Mouse (Mus musculus): ENCODE data around the gene Pigo.

The Pigo gene

GRCm38 (mm10) chr4:43025084-43025960 lies at the start of gene Pigo:
TSS of gene Pigo (minus strand) at chr4:43025819.
- peak; percentile 89 for DNase-seq (ENCODE audit: low spot score)

DNA sequence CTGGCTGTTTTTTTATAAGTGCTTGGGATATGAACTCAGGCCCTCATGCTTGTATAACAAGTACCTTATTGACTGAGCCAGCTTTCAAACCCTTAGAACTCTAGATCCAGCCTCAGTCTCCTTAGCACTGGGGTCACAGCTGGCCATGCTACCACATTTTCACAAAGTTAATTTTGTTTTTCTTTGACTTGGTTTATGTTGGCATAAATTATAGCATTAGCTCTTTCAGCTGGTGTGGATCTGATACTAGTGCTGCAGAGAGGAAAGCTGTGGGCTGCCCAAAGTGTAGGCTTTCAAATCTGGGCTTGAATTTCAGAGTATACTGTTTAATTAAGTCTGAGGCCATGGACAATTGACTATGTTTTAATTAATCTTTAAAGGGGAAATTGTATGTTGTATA lies 49.3 kb upstream of the Pigo start:
- DNase-seq (ENCODE audit: low spot score) = no peak

- no peak for DNase-seq (ENCODE audit: low spot score)
Measured at GRCm38 (mm10) chr4:43065471-43065870, 39.9 kb upstream of the Pigo start.

DNA sequence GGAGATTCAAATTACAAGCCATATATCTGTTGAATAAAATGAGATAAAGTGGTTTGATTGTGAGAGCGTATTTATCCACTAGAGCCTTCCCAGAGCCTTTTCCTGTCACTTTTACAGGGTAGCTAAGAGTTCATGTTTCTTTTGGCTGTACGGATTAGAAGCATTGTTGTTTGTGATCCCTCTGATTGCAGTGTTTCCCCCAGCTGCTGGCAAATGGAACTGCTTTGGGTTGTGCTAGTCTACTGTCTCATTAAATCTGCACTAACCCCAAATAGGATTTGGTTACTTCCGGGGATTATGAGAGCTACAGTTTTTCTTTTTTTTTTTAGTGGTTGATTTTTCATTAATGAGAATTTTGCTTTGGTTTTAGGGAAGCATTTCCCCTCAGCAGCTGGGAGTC lies 34.7 kb upstream of the Pigo start:
- no peak for DNase-seq (ENCODE audit: low spot score)

- no peak for DNase-seq (ENCODE audit: low spot score)
Measured at GRCm38 (mm10) chr4:43059697-43060096, 34.1 kb upstream of the Pigo start.

DNA sequence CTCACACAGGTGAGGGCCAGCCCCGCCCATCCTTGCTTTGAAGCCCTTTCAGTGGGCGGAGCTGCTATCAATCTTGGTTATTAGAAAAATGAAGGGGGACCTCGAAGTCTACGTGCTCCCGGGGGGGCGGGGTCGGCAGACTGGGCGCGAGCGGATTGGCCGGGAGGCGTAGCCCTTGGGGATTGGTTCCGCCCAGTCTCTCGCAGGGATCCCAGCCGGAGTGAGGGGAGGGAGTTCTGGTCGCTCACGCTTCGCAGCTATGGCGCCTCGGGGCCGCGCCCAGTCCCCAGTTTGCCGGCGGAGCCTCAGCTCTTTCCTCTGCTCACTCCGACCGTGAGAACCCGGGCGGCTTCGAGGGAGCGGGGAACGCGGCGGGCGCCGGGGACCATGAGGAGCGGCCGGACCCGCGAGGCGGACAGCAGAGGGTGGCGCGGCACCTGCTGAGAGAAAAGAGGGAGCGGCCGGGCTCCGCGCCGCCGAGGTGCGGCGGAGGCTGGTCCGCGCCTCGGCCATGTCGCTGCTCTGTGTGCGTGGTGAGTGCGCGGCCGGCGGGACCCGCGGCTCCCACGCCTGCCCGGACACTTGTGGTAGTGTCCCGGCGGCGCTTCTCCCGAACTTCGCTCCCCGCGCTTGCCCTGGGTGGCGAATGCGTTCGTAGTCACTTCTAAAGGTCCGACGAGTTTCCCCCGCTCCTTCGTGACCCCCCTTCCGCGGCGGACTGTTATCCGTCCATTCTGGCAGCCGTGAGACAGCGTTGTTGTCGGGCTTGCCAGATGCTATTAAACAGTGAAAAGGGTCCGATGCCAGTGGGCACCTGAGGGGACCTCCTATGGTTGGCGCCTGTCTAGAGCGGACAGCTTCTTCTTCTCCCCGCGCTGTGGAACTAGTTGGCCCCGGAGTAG lies 33.4 kb upstream of the Pigo start, which contains the start of gene Unc13b:
Unc13b (plus strand) TSS at position 201 of the 902 bp plus-strand sequence.
- peak; percentile 70 for DNase-seq (ENCODE audit: low spot score)

- no peak for DNase-seq (ENCODE audit: low spot score)
Measured at GRCm38 (mm10) chr4:43058392-43058752, 32.8 kb upstream of the Pigo start.

DNA sequence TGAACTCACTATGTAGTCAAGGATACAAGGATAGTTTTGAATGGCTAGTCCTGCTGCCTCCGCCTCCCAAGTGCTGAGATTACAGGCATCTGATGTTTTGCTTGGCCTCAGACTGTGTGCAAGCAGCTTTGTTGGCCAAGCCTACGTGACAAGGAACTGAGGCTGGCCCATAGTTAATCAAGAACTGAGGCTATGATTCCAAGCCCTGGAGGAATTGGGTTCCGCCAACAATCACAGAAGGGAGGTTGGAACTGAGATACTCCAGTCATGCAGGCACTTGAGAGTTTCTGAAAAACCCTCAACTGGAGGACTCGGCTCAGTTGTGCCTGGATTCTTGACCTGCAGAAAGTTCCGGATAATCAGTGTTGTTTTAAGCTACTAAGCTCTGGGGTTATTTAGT lies 32.0 kb upstream of the Pigo start:
- DNase-seq (ENCODE audit: low spot score) = no peak

GRCm38 (mm10) chr4:43052627-43053026 lies 27.0 kb upstream of the Pigo start:
- DNase-seq (ENCODE audit: low spot score) = no peak

DNA sequence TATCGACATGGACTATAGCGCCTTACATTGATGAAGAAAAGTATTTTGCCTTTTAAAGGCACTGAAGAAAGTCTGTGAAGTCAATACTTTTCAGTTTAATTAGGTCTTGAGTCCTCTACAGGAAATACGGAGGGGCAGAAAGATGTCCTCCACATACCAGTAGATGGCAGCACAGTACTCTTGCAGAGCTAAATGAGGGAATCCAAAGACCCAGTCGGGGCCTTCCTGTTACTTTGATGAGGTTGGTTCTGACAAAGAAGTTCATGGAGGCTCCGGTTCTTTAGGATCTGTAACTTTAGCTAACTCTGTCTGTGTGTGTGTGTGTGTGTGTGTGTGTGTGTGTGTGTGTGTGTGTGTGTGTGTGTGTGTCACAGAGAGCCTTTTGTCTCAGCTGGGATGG lies 21.6 kb upstream of the Pigo start:
- no peak for DNase-seq (ENCODE audit: low spot score)

- DNase-seq (ENCODE audit: low spot score) = no peak
Measured at GRCm38 (mm10) chr4:43046607-43047006, 21.0 kb upstream of the Pigo start.

GRCm38 (mm10) chr4:43045659-43046302 lies 20.2 kb upstream of the Pigo start, which contains the start of gene Fam214b:
TSS of gene Fam214b (minus strand) at chr4:43046220.
- peak; percentile 93 for DNase-seq (ENCODE audit: low spot score)

DNA sequence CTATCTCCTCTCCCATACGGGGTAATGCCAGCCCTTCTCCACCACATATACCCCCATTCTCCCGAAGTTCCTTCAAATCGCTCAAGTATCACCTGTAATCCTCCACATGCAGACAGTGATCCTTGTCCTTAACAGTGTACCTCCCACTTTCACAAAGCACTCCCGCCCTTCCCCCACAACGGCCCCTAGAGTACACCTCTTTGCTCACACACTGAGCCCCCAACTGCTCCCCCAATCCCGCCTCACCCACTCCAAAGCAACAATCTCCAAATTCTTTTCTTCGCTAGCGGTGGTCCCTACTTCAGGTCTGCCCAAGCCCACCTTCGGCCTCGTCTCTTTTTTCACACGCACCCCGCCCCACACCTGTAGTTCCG lies 19.7 kb upstream of the Pigo start:
- no peak for DNase-seq (ENCODE audit: low spot score)

DNA sequence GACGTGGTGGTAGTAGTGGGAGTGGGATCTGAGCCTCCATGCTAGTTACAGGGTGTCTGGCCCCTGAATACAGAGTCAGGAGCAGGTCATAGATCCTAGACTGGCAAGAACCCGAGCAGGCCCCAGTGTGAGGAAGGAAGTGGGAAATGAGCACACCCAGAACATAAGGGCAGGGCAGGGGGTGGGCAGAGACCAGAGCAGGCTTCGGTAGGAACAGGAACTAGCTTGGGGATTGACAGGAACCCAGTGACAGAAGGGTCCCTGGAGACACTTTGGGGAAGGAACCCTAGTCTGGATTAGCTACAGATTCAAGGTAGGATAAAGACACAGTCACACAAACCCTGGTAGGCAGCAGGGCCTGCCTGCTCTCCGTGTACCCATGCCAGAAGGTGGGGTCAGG lies 19.1 kb upstream of the Pigo start:
- DNase-seq (ENCODE audit: low spot score) = no peak

DNA sequence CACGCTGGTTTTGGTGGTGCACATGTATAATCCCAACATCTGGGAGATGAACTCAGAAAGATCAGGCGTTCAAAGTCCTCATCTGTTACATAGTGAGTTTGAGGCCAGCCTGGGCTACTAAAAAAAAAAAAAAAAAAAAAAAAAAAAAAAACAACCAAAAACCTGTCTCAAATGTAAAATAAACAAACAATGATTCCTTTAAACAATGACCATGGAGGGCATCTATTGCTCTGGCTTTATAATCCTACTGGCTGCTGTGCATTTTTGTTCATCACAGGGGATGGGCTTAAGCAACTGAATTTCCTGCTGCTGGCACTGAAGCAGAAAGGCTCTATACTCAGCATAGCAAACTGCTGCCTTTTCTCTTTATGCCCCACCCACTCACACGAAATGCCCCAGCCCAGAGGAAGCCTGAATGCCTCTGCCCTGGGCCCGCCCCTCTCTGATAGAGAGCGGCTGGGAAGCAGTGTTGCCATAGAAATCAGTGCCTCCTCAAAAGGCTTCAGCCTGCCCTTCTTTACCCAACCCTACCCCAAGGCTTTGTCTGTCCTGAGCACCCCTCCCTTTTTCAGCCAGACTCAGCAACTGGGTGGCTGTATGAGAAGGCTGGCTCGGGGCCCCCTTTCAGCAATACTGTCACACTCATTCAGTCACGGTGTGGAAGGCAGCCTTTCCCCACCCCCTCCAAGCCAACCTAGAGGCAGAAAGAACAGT lies 18.2 kb upstream of the Pigo start:
- DNase-seq (ENCODE audit: low spot score) = no peak

DNA sequence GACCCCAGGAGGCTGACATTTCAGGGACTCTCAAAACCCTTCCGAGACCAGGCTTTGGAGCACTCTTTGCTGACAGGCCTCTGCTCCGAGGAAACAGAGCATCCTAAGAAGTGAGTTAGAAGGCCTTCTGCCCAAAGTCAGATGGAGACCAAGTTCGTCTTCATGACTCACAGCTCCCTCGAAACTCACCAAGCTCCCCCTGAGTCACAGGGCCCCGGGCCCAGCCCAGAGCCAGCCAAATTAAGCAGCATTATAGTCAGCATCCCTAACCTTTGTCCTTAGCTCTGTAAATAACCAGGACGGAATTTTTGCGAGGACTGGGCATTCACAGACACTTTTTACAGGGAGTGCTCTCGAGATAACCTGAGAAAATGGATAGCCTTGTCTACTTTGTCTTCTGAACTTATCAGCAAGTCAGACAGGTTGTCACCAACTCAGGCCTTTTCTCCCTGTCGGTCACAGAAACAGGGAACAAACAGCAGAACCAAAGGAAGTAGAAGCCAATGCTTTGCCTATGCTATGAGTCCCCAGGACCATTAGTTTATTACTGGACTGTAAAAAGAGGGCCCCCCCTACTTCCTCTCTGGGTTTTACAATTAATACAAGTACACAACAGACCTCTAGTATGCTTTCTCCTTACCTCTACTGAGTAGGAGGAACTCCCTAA lies 15.4 kb upstream of the Pigo start:
- no peak for DNase-seq (ENCODE audit: low spot score)

DNA sequence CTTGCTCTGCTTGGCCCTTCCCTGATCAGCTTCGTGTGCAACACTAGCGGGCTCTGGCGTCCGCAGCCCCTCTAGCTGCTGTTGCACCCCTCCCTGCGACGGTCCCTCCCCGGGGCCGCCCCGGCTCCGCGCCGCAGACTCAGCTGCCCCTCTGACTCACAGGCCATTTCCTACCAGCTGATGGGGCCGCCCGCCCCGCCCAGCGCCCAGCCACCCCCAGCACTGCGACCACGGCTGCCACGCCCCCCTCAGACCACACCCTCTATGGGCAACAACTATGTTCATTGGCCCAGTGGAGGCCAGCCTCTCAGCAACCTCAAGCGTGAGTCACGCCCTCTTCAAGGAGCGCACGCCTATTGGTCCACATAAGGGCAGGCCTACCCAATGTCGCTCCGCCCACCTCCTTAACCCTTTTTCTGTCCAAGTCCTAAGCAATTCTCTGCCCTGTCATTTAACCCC lies 14.5 kb upstream of the Pigo start:
- peak; percentile 71 for DNase-seq (ENCODE audit: low spot score)

- no peak for DNase-seq (ENCODE audit: low spot score)
Measured at GRCm38 (mm10) chr4:43039609-43040008, 14.0 kb upstream of the Pigo start.

DNA sequence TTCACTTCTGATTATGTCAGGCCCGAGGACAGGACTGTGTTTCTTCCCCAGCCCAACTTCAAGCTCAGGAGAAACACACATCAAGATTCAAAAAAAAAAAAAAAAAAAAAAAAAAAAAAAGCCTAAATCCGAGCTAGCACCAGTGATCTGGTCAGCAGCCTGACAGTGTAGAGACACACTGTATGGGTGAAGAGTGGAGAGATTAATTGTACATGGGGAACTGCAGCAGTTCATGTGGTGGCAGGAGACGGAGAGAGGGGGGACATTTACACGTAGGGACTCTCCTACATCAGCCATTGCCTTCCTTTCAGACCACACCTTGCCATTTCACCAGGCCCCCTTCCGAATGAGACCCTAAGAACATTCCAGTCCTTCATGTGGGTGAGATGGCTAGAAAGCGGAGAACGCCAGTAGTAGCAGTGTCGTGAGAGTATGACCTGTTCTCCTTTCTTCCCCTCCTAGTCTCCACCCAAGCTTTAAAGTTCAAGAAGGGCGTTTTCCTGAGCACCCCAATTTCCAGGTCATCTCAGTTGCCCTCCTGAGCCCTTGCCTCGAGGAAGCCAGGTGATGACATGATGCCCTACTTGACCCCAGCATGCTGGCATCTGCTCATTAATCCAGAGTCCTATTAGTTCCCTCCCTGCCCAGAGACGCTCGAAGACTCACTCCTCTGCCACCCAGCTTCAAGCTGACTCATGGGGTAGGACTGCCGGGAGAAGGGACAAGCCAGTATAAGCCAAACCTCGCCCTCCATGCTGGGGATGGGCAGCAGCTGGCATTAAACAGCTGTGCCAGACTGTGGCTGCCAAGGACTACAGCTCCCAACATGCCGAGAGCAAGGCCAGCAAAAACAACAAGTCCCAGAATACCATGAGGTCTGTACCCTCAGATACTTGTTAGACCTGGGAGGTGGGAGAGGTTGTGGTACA lies 13.2 kb upstream of the Pigo start:
- DNase-seq (ENCODE audit: low spot score) = no peak
